Mouse (Mus musculus): ENCODE measurements around the gene Pmepa1. TPM values are rescaled to one million over a fixed set of nuclear protein-coding genes. Genes with fewer than 3 reads are reported as not detected.

Gene Pmepa1
- total RNA-seq, 1 experiment from 2014 or later: 117 TPM

DNA sequence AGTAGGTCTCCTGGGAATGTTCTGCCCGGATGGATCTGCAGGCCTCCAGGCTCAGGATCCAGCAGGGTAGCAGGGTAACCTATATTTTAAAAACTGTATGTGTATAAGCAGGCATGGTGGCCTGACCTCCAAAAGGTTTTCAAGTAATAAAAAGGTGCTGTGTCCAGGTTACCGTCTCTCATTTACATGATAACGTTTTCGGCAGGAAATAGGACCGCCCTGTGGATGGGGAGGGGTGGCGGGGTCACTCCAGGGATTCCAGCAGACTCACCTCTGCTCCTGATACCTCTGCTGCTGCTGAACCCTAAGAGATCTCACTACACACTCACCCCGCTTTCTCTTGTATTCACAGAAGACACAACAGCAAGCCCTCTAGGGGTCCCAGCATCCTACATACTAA lies 50.4 kb downstream of the Pmepa1 start:
- DNase-seq: peak; percentile 1

DNA sequence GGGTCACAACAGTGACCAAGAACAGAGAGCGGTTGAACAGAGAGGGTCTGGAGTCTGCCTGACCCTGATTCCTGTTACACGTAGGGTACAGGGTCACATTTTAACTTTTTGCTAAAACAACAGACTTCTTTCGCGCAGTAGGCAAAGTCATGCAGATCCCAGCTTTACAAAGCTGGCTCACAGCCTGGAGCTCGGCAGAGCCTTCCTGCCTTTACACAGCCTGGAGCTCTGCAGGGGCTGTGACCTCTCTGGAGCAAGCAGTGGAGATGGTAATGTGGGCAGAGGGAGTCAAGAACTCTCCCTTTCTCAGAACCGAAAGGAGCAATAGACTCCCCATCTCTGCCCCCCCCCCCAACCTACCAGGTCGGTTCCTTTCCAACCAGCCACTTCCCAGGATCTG lies 51.5 kb downstream of the Pmepa1 start:
- DNase-seq: no peak

DNA sequence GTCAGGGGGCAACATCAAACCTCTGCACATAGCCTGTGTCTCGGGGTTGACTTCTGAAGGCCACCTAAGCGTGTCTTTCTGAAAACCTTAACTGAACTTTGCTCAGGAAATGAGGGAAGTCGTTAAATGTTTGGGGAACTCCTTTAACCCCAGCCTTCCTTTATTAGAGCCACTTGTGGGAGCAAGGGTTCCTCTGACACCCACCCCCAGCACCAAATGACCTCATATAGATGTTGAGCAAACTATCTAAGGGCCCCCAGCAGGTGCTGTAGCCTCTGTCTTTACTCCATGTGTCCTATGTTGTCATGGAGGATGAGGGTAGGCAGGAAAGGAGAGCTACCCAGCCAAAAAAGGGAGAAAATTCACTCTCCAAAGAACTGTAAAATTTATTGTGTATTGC lies 52.2 kb downstream of the Pmepa1 start:
- no peak for DNase-seq

DNA sequence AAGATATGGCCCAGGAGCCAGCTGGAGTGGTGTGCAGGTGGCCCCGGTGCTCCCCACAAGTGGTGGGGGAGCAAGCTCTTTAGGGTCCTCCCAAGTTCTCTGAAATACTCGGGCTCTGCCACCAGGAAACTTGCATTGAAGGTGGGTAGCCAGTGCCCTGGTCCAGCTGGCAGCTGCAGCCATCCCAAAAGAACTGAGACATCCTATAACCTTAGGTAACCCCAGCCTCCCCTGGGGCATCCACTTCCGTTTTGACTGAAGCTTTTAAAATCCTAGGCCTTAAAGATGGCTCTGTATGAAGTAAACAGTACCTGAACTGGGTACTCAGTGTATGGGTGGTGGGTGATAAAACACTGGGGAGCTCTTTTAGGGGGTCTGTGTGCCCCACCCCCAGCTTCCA lies 52.8 kb downstream of the Pmepa1 start:
- DNase-seq: no peak

DNA sequence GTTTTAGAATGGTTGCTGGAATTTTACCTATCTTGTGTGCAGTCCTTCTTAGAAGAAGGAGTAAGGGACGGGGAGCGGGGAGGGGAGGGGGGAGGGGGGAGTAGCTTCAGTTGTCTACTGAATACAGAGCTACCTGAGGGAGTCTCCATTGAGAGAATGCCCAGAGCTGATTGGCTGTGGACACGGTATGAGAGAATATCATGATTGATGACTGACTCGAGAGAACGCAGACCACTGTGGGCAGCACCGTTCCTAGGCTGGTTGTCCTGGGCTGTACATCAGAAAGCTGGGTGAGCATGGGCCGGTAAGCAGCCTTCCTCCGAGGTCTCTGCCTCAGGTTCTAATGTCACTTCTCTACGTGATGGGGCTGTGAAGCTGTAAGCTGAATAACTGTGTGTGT lies 55.6 kb downstream of the Pmepa1 start:
- DNase-seq: no peak

DNA sequence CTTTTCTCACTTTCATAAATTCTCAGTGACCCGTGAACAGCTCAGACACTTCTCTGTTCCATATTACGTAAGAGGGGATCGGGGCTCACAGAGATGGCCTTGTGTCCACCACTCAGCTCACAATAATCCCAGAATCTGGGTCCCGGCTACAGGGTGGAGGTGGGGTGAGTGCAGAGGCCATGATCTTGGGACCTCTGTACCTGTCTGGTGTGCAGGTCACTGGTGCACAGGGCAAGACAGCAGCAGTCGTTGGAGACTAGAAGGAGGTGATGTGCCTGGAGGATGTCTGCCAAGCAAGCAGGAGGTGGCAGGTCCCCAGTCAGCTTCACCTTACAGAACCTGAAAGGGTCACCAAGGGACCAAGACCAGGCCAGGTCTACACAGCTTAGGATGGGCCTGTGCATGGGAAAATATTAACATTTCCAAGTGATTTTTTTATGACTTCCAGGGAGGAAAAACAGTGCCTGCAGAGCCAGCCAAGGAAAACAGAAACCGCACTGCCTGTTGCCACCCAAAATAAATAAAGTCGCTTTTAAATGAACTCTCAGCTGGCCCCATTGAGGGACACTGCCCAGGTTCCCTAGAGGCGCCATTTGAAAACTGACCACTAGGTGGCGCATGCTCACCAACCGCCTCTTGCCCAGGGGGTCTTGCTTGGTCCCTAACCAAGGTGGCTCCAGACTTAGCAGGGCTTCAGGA lies 56.9 kb downstream of the Pmepa1 start:
- peak; percentile 43 for DNase-seq

DNA sequence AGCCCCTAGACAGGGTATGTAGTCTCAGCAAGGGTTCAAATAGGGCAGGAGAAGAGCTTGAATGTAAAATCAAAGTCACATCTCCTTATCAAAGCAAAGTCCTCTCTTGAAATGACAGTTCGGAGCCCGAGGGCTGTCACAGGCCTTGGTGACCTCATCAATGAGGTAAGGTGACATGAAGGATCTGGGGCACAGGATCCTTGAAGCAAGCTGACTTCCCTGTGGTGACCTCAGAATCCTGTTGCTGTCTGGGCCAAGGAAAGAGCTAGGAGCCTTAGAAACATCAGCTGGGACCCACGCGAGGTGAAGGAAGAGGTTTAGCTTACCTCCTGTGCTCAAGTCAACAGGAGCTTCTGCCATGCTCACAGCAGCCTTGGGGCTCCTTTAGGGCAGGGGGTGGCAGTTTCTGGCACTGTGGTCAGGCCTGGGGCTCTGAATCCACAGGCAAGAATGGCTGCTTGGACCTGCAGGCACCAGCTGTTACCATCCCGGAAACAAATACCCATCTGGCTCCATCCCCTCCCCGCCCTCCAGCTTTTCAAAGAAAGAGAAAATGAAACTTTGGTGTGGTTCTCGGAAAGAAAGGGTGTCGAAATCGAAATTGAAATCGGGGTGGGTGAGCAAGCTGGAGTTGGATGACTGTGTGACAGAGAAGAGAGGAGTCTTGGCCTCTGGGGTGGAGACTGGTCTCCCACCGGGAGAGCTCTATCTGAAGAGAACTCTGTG lies 57.8 kb downstream of the Pmepa1 start, which contains the start of gene Zbp1:
Gene Zbp1, minus strand, starts transcription at position 508 of the 726 bp plus-strand sequence.
- DNase-seq: no peak

DNA sequence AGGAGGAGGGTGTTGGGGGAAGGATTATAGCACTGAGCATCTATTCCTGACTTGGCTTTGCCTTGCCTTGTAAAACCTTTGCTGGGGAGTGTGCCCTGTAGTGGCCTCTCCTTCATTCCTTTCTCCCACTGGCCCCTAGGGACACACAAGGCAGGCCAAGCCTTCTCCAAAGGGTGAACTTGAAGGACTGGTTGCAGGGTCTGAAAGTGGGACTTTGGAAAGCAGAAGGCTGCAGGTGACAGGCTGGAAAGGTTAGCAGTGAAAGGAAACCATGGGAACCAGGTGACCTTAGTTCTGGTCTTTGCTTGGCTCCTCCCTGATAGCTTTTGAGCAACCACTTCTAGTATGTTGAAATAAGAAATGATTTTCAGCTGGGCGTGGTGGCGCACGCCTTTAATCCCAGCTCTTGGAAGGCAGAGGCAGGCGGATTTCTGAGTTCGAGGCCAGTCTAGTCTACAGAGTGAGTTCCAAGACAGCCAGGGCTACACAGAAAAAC lies 58.5 kb downstream of the Pmepa1 start:
- DNase-seq: no peak

DNA sequence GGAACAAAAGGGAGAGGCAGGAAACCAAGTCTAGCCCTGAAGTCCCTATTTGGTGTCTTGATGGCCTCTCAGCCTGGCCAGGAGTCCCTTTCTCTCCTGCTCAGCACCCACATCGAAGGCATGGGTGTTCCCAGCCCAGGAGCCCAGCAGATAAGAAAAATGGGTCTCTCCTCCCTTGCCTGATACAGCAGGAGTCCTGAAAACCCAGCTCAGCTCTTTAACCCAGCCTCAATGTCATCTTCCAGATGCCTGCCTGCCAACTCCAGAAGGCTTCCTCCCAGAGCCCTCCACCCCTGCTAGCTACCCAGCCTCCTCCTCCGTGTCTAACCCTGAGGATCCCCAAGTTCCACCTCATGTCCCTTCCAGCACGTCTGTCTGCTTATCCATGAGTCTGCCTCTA lies 59.1 kb downstream of the Pmepa1 start:
- no peak for DNase-seq

DNA sequence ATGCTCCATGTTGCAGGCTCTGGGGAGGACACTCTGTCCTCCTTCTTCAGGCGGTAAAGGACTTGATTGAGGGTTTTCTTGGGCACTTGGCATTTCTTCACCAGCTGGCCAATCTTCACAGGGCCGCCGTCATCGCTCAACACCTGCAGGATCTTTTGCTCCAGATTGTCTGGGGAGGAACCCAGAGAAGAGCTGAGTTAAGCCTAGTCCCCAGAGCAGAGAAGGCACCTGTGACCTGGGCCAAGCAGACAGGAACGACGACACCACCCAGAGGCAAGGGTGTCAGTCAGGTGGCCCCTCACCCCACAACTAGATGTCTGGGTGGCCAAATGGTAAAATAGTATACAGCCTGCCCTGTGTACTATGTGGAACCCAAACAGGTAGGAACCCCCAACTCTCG lies 59.5 kb downstream of the Pmepa1 start:
- DNase-seq: no peak

DNA sequence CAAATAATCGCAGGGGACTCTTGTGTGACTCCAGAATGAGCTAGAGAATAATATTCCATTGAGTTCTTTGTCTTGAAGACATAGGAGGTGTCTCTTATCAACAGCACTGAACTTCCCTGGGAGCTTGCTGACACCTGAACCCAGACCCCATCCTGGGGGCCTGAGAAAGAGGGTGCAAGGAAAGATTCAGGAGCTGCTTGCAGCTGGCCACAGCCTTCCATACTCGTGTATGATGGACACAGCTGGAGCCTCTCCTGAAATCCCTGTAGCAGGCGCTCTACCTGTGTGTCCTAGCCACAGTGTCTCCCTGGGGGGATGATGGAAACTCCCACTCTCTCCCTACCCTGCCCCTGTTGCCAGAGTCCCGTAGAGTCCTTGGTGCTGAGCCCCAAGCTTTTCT lies 64.1 kb downstream of the Pmepa1 start:
- no peak for DNase-seq

DNA sequence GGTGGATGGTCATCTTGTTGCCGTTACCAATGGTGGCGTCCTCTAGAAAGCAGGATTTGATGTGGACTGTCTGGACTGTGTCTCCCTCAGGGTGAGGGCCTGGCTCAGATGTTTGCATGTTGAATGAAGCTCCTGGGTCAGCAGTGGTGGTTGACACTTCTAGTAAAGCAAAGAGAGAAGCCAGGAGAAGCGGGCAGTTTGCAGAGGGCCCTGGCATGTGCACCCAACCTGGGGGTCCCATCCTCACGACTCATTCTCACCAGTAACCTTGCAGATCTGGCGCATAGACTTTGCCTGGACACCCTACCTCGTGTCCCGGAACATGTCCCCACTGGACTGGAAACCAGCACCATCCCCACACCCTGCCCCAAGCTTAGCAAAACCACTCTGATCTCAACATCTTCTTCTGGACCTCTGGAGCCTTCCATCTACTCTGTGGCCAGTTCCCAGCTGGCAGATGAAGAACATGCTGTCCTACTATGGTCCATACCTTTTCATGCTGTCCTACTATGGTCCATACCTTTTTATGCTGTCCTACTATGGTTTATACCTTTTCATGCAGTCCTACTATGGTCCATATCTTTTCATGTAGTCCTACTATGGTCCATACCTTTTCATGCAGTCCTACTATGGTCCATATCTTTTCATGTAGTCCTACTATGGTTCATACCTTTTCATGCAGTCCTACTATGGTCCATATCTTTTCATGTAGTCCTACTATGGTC lies 67.1 kb downstream of the Pmepa1 start:
- DNase-seq: no peak

DNA sequence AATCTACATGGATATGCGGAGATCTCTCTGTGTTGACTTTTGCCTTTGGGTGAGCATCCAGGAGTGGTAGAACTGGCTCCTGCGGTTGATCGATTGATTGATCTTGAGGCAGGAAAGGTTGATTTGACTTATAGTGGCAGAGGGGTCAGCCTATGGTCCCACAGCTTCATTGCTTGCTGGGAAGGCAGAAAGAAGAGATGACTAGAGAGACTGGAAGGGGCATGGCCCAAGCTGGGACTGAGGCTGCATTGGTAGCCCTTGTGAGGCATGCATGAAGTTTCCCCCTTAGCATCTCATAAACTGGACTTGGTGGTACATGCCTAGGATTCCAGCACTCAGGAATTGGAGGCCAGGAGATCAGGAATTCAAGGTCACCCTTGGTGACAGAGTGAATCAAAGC lies 69.3 kb downstream of the Pmepa1 start:
- DNase-seq: no peak

DNA sequence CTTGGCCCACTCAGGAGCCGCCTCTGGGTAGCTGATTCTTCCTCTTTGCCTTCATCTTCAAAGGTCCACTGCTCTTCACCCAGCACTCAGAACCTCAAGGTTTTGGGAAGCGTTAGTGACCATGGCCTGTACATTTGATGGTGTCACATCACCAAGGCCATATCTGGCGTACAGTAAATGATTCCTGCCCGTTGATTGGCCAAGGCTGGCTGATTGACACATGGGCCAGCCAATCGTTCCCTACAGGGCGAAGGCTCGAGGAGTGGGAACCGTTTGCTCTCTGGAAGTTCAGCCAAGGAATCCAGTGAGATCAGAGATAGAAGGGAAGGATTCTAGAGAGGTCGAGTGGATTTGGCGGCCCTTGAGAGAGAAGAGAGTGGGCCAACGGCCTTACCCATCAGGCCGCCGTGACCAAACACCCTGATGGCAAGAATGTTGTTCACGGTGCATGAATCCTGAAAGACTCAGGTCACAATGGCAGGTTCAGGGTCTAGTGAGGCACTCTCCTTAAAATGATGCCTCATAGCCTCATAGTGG lies 70.7 kb downstream of the Pmepa1 start:
- no peak for DNase-seq

DNA sequence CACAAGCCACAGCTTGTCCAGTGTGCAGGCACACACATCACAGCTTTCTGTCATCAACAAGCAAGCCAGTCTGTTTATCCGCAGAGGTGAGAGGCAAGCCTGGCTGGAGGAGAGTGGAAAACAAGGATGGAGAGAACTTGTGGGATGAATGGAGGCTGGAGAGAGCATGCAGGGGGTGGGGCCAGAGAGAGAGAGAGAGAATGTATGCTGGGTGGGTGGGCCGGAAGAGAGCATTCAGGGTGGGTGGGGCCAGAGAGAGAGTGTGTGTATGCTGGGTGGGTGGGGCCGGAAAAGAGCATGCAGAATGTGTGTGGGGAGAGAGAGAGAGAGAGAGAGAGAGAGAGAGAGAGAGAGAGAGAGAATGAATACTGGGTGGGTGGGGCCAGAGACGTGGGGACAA lies 71.7 kb downstream of the Pmepa1 start:
- DNase-seq: no peak

DNA sequence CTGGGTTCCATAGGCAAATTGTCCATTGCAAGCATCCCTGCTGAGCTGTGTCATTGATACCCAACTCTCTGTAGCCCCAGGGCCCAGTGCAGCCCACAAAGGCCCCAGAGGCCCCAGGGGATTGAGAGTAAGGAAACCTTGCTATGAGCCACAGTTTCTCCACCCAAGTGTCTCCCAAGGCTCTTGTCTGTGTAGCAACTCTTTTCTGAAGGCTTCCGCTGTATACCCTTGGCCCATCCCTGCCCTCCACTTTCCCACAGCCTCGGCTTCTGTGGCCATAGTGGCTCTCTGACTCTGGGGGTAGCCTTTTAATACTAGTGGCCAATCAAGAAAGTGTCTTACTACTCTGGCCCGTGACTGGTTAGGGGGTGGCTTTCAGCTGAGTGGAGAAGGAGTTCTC lies 72.6 kb downstream of the Pmepa1 start:
- no peak for DNase-seq

DNA sequence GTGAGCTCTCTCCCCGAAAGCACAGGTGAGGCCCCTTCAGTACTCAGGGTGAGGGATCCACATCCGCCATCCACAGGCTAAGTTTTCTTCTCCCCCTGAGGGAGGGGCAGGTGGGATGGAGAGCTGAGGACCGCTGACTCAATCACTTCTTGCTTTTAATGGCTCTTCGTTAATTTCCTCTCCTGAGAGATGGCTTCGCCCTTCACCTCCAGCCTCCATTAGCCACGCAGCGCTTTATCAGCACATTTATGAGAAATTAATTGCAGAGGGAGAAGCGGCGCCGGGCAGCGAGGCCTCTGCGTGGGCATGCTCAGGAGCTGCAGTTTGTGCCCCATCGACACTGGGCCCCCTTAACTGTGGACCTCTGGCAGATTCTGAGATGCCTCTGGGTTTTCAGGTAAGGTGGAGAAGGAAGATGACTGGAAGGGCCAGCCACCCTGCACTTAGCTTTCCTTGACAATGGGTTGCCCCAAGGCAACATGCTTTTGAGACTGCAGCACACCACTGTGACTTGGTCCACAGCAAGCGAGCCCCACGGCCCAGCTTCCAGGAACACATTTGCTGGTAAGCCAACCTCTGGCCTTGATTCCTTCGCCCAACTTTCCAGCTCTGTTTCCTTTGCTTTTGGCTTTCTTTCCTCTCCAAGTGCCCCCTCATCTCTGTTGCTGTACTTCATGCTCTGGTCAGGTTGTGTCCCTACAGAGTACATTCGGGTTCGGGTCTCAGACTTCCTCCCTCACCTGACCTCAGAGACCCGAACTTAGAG lies 73.2 kb downstream of the Pmepa1 start:
- no peak for DNase-seq

DNA sequence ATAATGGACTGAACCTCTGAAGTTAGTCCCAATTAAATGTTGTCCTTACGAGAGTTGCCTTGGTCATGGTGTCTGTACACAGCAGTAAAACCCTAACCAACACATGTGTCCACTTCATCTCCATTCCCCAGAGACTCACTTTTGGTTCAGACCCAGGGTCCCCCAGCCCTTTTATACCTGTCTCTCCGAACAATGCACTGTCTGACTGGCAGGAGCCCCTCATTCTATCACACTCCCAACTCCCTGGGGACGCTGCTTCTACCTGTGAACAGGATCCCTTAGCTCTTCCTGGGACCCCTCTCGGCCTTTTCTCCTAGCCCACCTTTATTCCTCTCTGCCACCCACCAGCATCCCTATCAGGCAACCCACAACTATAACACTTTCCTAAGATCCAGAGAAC lies 81.5 kb downstream of the Pmepa1 start:
- no peak for DNase-seq

DNA sequence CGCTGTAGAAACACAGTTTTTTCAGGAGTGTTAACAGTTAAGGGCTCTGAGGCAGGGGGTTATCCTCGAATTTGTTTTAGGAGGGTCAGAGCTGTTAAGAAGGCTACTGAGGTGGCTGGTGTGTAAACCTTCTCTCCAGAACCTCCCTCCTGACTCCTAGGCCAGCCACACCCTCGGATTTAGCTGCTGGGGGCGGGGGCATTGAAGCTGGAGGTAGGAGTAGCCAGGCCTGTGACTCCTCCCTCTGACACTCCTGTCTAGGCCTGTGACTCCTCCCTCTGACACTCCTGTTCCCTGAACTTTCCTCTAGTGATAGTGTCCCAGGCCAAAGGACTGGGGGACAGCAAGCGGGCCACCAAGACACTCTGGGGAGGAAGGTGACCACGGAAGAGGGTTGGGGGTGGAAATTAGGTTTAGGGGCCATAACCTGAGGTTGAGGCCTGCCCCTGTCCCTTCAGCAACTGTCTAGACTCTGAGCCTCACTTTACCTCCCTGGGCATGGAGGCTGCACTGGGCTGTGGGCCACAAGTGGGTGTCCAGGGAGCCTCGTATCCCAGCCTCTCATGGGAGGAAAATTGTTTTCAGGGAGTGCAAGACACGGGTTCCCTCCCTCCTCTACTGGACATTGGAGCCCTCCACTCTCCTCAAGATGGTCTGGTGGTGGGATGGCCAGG lies 89.0 kb downstream of the Pmepa1 start:
- DNase-seq: peak; percentile 48

DNA sequence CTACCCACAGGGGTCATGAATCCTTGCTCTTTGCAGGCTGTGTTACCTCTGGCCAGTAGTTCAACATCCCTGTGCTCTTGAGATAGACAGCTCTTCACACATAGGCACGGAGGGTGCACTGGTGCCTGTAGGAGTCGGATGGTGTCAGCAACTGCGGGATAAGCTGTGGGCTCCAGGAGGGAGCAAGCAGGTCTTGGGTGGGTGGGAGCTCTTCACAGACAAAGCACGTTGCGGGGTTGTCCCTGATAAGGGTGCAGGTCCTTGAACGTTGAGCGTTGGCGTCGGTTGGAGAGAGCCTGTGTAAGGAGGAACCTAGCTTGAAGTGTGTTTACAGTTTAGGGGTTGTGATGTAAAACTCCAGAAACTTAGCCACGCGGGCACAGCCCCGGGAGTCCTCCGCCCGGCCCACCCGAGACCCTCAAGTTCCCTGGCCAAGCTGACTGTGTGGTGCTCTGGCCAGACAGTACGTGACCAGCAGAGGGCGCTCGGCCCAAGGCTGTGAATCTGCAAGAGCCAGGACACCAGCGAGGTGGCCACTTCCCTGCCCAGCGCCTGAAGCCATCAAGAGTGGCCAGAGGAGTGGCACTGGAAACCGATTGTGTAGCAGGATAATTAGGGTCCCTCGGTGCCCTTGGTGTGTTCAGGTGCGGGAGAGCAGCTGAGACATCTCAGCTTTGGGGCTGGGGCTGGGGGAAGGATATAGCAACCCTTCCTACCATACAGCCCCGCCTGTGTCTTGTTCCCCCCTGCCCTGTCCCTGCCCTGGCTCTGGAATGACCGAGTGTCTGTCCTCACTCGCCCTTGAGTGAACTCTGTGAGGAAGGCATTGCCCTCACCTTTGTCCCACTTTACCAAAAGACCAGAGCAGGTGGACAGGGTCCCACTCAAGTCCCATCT lies 90.0 kb downstream of the Pmepa1 start:
- DNase-seq: peak; percentile 92

All from adrenal gland, postnatal 14 days (tissue).